Mouse (Mus musculus) stomach, embryonic 16.5 days (tissue): ENCODE measurements around the gene Rassf3. TPM values are rescaled to one million over a fixed set of nuclear protein-coding genes. Genes with fewer than 3 reads are reported as not detected.
A peak's percentile ranks its signal among the peaks of the same experiment; 100 is the strongest.

ENCODE experiments used
- ATAC-seq: fragments of 200-750 bp; cut with Nextera tagmentation; 2 replicates; pipeline ENCODE4 v1.8.0; 2017; ENCODE audit warnings: moderate number of reproducible peaks, moderate TSS enrichment; ENCODE audit not compliant: insufficient read depth, low FRiP score
- H3K27ac ChIP-seq: fragments of 300-500 bp; sonication (generic); 2 replicates; pipeline ENCODE4 v1.5.1; 2014; ENCODE audit warnings: low read length
- H3K27me3 ChIP-seq: fragments of 300-500 bp; sonication (generic); 2 replicates; pipeline ENCODE4 v1.6.1; 2014; ENCODE audit warnings: low read length, control low read depth, mixed read lengths; ENCODE audit not compliant: control insufficient read depth, insufficient read depth
- H3K36me3 ChIP-seq: fragments of 300-500 bp; sonication (generic); 2 replicates; pipeline ENCODE4 v1.6.1; 2014; ENCODE audit warnings: low read length; ENCODE audit not compliant: control insufficient read depth, insufficient read depth
- H3K4me1 ChIP-seq: fragments of 300-500 bp; sonication (generic); 2 replicates; pipeline ENCODE4 v1.6.1; 2014; ENCODE audit warnings: low read length, control low read depth, mixed read lengths; ENCODE audit not compliant: control insufficient read depth, insufficient read depth
- H3K4me2 ChIP-seq: fragments of 300-500 bp; sonication (generic); 2 replicates; pipeline ENCODE4 v1.6.1; 2014; ENCODE audit warnings: low read depth, low read length, mixed read lengths
- H3K4me3 ChIP-seq: fragments of 300-500 bp; sonication (generic); replicated peaks from 2 replicates; pipeline ENCODE4 v1.5.1; 2014; ENCODE audit warnings: mild to moderate bottlenecking, low read length
- H3K9ac ChIP-seq: fragments of 300-500 bp; sonication (generic); 2 replicates; pipeline ENCODE4 v1.6.1; 2014; ENCODE audit warnings: low read length
- H3K9me3 ChIP-seq: fragments of 300-500 bp; sonication (generic); replicated peaks from 2 replicates; pipeline ENCODE4 v1.6.1; 2016; ENCODE audit warnings: low read length, control low read depth; ENCODE audit not compliant: control insufficient read depth
- WGBS: fragments of 180-500 bp; shearing (Covaris S2); extraction: QIAGEN DNeasy Blood & Tissue Kit; methylation state at CpG from one replicate; pipeline ENCODE4 v1.1.7; 2014; 5-methylcytosine and 5-hydroxymethylcytosine counted together
- polyA plus RNA-seq: library from polyadenylated mRNA; unstranded; fragments of >200 nt; fragmentation: Nextera tagmentation; extraction: Ambion mirVana; gene quantifications from 2 replicates; pipeline ENCODE4 v1.2.1, GENCODE M21; 2015

The Rassf3 gene
- polyA plus RNA-seq, 1 experiment from 2014 or later, result 22.0 TPM

- H3K4me2 ChIP-seq, result no peak overlapping the region
- H3K27me3 ChIP-seq, result no peaks in the 10 kb centered on the region
- peak overlapping the region; percentile 41 for H3K27ac ChIP-seq
- H3K9ac ChIP-seq, result no peak overlapping the region
- WGBS, result 82% methylated on average over 24 of the region's 24 CpGs
- H3K4me3 ChIP-seq, result no peak overlapping the region
- no peaks in the 10 kb centered on the region for H3K4me1 ChIP-seq
- H3K9me3 ChIP-seq, result 0 out of 2 replicates have a peak, but pooled peaks cover 3% of the 10 kb centered on the region
- peaks cover 30% of the 10 kb centered on the region for H3K36me3 ChIP-seq
- peak; percentile 64; the same call in 1 of the 2 replicates for ATAC-seq
Measured at GRCm38 (mm10) chr10:121376530-121377271, 99.4 kb downstream of the Rassf3 start.

GRCm38 (mm10) chr10:121375649-121376493 is 100.3 kb downstream of the Rassf3 start:
- H3K27me3 ChIP-seq, result no peaks in the 10 kb centered on the region
- H3K9ac ChIP-seq, result no peak overlapping the region
- peak overlapping the region; percentile 41 for H3K27ac ChIP-seq
- WGBS, result 72% methylated on average over 24 of the region's 24 CpGs
- H3K4me1 ChIP-seq, result no peaks in the 10 kb centered on the region
- peak; percentile 57 for ATAC-seq
- peaks cover 27% of the 10 kb centered on the region for H3K36me3 ChIP-seq
- 0 out of 2 replicates have a peak, but pooled peaks cover 3% of the 10 kb centered on the region for H3K9me3 ChIP-seq
- no peak overlapping the region for H3K4me2 ChIP-seq
- no peak overlapping the region for H3K4me3 ChIP-seq

- Histone ChIP-seq H3K27me3 (no peaks in the 10 kb centered on the region), H3K9ac (no peak overlapping the region), H3K4me1 (no peaks in the 10 kb centered on the region), H3K36me3 (peaks cover 25% of the 10 kb centered on the region), H3K4me3 (no peak overlapping the region), H3K27ac (no peak overlapping the region), H3K9me3 (0 out of 2 replicates have a peak, but pooled peaks cover 3% of the 10 kb centered on the region), H3K4me2 (no peak overlapping the region)
- WGBS, result 72% methylated on average over 17 of the region's 17 CpGs
- no peak for ATAC-seq
Measured at GRCm38 (mm10) chr10:121374693-121375620, 101.2 kb downstream of the Rassf3 start.

- no peaks in the 10 kb centered on the region for H3K4me1 ChIP-seq
- H3K4me3 ChIP-seq, result no peak overlapping the region
- H3K27ac ChIP-seq, result no peak overlapping the region
- H3K36me3 ChIP-seq, result peaks cover 15% of the 10 kb centered on the region
- ATAC-seq, result no peak
- no peaks in the 10 kb centered on the region for H3K9me3 ChIP-seq
- H3K4me2 ChIP-seq, result no peak overlapping the region
- no peaks in the 10 kb centered on the region for H3K27me3 ChIP-seq
- H3K9ac ChIP-seq, result no peak overlapping the region
- WGBS, result 75% methylated on average over 12 of the region's 12 CpGs
Measured at GRCm38 (mm10) chr10:121374013-121374412, 102.1 kb downstream of the Rassf3 start.

GRCm38 (mm10) chr10:121370777-121371176 is 105.4 kb downstream of the Rassf3 start:
- H3K4me2 ChIP-seq, result no peak overlapping the region
- H3K9me3 ChIP-seq, result no peaks in the 10 kb centered on the region
- WGBS, result 84% methylated on average over 6 of the region's 6 CpGs
- no peak overlapping the region for H3K27ac ChIP-seq
- no peak overlapping the region for H3K9ac ChIP-seq
- ATAC-seq, result no peak
- peaks cover 19% of the 10 kb centered on the region for H3K4me1 ChIP-seq
- no peaks in the 10 kb centered on the region for H3K27me3 ChIP-seq
- H3K36me3 ChIP-seq, result no peaks in the 10 kb centered on the region
- H3K4me3 ChIP-seq, result no peak overlapping the region

- no peak for ATAC-seq
- H3K27ac ChIP-seq, result no peak overlapping the region
- no peaks in the 10 kb centered on the region for H3K27me3 ChIP-seq
- H3K9ac ChIP-seq, result no peak overlapping the region
- H3K36me3 ChIP-seq, result no peaks in the 10 kb centered on the region
- H3K9me3 ChIP-seq, result no peaks in the 10 kb centered on the region
- H3K4me2 ChIP-seq, result no peak overlapping the region
- no peak overlapping the region for H3K4me3 ChIP-seq
- WGBS, result 77% methylated on average over 18 of the region's 18 CpGs
- peaks cover 27% of the 10 kb centered on the region for H3K4me1 ChIP-seq
Measured at GRCm38 (mm10) chr10:121368783-121369465, 107.2 kb downstream of the Rassf3 start.

GRCm38 (mm10) chr10:121367780-121368179 is 108.4 kb downstream of the Rassf3 start:
- Histone ChIP-seq H3K27me3 (no peaks in the 10 kb centered on the region), H3K4me2 (no peak overlapping the region), H3K4me1 (peaks cover 27% of the 10 kb centered on the region), H3K27ac (no peak overlapping the region), H3K4me3 (no peak overlapping the region), H3K9ac (no peak overlapping the region), H3K9me3 (no peaks in the 10 kb centered on the region), H3K36me3 (no peaks in the 10 kb centered on the region)
- no peak for ATAC-seq
- WGBS, result 85% methylated on average over 9 of the region's 9 CpGs

- Histone ChIP-seq H3K27ac (no peak overlapping the region), H3K36me3 (no peaks in the 10 kb centered on the region), H3K27me3 (no peaks in the 10 kb centered on the region), H3K9me3 (no peaks in the 10 kb centered on the region), H3K4me1 (peaks cover 27% of the 10 kb centered on the region), H3K9ac (no peak overlapping the region), H3K4me2 (no peak overlapping the region), H3K4me3 (no peak overlapping the region)
- 74% methylated on average over 13 of the region's 13 CpGs for WGBS
- ATAC-seq, result no peak
Measured at GRCm38 (mm10) chr10:121367271-121367670, 108.9 kb downstream of the Rassf3 start.
